Mouse (Mus musculus) ovary, postnatal 36 days (tissue): ENCODE measurements around the gene Sbf2.
"Not testable (repeated sequence)": the region's sequence is repeated elsewhere in the genome, so short reads cannot be mapped to it uniquely, and the experiment has no call there.

Source experiments
- DNase-seq: peaks from one replicate; pipeline ENCODE4 v3.0.0; 2022; ENCODE audit warnings: low spot score, mixed read lengths

The Sbf2 gene

GRCm38 (mm10) chr7:110614133-110615063, at the start of gene Sbf2:
Gene Sbf2 (minus strand): TSS chr7:110614922.
- DNase-seq: peak; percentile 81

GRCm38 (mm10) chr7:110658378-110658928, 43.7 kb upstream of the Sbf2 start:
- no peak for DNase-seq

GRCm38 (mm10) chr7:110655966-110656365, 41.2 kb upstream of the Sbf2 start:
- DNase-seq: no peak

- DNase-seq: no peak
Observed at GRCm38 (mm10) chr7:110655230-110655629, 40.5 kb upstream of the Sbf2 start.

- no peak for DNase-seq
Observed at GRCm38 (mm10) chr7:110651091-110651490, 36.4 kb upstream of the Sbf2 start.

- no peak for DNase-seq
Observed at GRCm38 (mm10) chr7:110650491-110650890, 35.8 kb upstream of the Sbf2 start.

- no peak for DNase-seq
Observed at GRCm38 (mm10) chr7:110649133-110649987, 34.6 kb upstream of the Sbf2 start.

- DNase-seq: peak; percentile 55
Observed at GRCm38 (mm10) chr7:110648455-110649085, 33.8 kb upstream of the Sbf2 start.

- DNase-seq: no peak
Observed at GRCm38 (mm10) chr7:110647559-110648454, 33.1 kb upstream of the Sbf2 start.

- no peak for DNase-seq
Observed at GRCm38 (mm10) chr7:110646611-110647407, 32.1 kb upstream of the Sbf2 start.

- DNase-seq: no peak
Observed at GRCm38 (mm10) chr7:110645859-110646258, 31.1 kb upstream of the Sbf2 start.

GRCm38 (mm10) chr7:110645311-110645710, 30.6 kb upstream of the Sbf2 start:
- no peak for DNase-seq

- not testable (repeated sequence) for DNase-seq
Observed at GRCm38 (mm10) chr7:110639958-110640357, 25.2 kb upstream of the Sbf2 start.

- DNase-seq: no peak
Observed at GRCm38 (mm10) chr7:110639291-110639915, 24.7 kb upstream of the Sbf2 start.

GRCm38 (mm10) chr7:110638305-110639110, 23.8 kb upstream of the Sbf2 start:
- no peak for DNase-seq

- no peak for DNase-seq
Observed at GRCm38 (mm10) chr7:110636559-110636958, 21.8 kb upstream of the Sbf2 start.

GRCm38 (mm10) chr7:110635929-110636328, 21.2 kb upstream of the Sbf2 start:
- no peak for DNase-seq

- no peak for DNase-seq
Observed at GRCm38 (mm10) chr7:110631136-110631888, 16.6 kb upstream of the Sbf2 start.
